Mouse (Mus musculus) T-helper 1 cell (primary cell): Measurements from ENCODE around the gene Aff4.
"Not testable (repeated sequence)": the region's sequence is repeated elsewhere in the genome, so short reads cannot be mapped to it uniquely, and the experiment has no call there.

ENCODE experiments used
- in situ Hi-C: fragments of 300-600 bp; cut with MboI, MseI; formaldehyde crosslinking; loops from one replicate; pipeline ENCODE4 v1.15.1; 2025; ENCODE audit warnings: high pct_unique_total_duplicates

Aff4 gene

DNA sequence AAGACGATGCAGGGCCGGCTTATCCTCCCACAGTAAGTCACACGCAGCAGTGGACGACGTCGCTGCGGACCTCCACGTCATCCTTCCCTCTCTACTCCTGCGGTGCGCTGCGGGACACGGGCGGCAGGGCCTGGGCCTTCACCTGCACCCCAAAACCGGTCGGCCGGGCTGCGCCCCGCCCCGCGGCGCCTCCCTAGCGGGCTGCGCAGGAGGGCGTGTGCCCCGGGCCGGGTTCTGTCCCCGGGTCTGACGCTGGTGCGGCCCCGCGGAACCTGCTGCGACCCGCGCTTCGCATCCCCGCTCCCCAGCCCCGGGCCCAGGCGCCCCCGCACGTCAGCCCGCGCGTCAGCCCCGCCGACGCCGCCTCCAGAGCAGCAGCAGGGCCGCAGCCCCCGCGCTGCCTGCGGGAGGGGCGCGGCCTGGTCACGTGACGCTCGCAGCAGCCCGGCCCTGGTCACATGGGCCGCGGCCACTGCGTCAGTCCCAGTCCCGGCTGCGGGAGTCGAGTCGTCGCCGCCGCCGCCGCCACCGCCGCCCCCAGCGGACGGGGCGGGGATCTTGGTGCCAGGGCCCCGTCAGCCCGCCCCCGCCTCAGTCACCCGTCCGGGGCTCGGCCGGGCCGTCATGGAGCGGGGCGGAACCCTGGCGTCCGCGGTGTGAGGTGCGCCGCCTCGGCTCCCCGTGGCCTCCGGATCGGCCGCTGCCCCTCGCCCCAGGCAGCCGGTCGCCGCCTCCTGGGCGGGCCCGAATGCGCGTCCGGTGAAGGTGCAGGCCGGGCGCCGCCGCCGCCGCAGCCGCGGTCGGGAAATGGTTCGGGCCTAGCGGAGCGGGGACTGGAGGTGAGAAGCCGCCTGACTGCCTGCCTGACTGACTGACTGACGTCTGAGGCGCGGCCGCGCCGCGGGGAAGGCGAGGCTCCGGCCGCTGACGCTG is at the start of gene Aff4:
Aff4 (plus strand) TSS at position 543 of the 933 bp plus-strand sequence.
- in situ Hi-C loops, result no loop called here

DNA sequence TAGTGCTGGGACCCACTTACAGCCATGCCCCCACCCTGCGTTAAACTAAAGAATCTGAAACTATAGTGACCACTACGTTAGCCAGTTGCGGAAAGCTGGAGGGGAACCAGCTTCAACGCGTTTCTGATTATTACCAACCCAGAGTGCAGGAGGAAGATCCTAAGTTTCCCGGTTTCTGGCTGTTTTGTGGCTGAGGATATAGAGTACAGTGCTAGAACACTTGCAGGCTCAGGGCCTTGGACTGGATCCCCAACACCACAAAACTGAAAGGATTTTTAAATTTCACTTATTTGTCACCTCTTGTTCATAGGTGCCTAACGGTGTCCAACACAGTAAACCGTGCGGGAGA is 49.5 kb upstream of the Aff4 start:
- in situ Hi-C loops, result no loop called here

DNA sequence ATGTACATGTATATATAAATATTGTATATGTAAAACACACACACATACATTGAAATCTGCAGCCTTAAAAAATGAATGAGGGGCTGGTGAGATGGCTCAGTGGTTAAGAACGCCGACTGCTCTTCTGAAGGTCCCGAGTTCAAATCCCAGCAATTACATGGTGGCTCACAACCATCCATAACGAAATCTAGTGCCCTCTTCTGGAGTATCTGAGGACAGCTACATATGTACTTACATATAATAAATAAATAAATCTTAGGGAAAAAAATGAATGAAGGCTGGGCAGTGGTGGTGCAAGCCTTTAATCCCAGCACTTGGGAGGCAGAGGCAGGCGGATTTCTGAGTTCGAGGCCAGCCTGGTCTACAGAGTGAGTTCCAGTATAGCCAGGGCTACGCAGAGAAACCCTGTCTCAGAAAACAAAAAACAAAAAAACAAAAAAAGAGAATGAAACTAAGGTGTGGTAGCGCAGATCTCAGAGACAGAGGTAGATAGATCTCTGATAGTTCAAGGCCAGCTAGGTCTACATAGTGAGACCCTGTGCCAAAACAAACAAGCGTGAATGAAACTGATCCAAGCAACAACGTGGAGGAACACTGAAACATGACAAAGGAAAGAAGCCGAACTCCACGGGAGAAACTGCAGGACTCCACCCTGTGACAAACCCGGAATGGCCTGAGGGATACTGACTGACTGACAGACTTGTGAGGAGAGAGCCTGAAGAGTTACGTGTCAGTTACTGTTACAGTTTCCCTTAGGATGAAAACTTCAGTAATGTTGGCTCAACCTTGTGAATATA is 46.4 kb upstream of the Aff4 start:
- in situ Hi-C loops, result no loop called here

DNA sequence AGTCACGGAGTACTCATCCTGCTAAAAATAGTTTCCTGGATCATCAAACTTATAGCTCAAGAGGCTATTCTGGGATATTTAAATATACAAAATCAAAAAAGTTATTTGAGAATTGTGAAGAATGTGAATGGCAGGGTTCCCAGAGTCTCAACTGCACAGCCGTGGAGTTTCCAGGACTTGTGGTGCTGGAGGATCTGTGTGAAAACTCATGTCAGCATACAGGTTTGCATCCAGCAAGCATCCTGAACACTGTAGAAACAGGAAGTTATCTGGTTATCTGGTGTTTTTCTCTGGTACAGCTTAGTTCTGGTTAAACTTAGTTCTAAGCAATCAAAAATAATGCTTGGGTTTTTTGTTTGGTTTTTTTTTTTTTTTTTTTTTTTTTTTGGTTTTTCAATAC is 43.7 kb upstream of the Aff4 start:
- in situ Hi-C loops, result no loop called here

DNA sequence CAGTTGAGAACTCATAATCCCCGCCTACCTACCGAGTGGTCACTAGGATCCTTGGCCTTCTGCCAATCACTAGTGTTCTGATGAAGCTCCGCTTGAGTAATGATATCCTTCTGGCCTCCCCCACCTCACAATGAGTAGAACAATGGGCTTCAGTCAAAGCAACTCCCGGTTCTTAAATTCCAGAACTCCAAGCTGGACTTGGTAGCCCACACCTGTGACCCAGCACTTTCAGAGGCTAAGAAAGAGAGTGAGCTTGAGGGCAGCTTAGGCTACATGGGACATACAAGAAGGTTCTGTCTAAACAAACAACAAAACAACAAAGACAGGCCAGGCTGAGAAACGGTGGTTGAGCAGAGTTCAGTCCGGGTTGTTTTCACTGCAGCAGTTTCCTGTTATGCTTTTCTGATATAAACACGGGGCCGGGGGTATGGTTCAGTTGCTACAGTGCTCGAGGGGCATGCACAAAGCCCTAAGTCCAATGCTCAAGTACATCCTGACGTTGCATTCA is 43.0 kb upstream of the Aff4 start:
- in situ Hi-C loops, result no loop called here

DNA sequence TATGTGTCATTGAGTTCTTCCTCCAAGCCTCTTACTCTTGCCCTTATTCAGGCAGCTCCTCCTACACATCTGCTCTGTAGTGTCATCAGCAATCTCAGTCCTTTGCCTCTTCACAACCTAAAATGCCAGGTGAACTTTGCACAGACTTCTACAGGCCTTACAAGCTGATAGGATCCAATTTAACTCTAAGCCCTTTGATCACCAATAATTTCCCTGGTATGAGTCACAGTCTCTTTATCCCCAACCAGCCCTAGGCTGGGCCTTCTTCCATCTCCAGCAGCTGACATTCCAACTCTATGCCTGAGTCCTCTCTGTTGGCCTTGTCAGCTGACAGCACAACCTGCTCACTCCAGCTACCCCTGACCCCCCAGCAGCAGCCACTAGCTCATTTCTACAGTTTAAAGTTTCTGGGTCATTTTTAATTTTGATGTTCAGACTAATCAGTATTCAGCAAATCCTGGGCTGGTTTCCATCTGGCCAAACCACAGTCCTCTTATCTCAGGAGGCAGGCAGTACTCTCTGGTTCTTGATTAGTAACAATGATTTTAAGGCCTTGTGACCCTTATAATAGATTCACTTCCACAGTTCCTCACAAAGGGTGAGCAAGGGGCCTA is 42.3 kb upstream of the Aff4 start:
- in situ Hi-C loops, result no loop called here

DNA sequence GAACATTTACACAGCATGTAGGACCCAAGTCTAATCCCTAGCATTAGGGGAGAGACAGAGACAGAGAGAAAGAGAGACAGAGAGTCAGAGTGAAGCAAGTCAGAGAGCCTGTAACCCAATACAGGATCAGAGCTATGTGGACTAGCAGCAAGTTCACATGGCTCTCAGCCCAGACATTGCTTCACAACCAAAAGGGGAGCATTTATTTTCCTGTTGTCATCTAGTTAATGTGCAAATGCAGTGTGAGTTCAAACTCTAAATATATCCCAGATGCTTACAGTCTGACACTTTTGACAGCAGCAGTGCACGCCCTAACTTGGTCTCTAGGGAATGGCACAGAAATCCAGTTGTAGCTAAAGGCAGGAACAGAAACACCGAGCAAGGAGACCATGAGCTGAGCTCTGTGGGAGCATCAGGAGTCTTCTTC is 41.7 kb upstream of the Aff4 start:
- in situ Hi-C loops, result no loop called here

DNA sequence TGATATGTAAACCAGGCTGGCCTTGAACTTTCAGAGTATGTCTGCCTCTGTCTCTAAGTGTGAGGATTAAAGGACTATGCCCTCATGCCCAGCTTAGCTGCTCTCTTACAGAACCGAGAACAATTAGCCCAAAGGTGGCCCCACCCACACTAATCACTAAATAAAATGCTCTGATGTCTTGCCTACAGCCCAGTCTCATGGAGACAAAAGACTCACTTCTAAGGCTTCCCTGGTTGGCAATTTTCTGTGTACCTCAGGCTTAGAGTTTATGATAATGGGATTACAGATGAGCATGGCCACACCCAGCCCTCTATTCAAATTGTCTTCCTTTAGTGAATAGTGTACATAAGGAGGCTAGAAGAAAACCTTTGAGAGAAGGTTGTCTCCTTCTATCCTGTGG is 39.2 kb upstream of the Aff4 start:
- in situ Hi-C loops, result no loop called here

DNA sequence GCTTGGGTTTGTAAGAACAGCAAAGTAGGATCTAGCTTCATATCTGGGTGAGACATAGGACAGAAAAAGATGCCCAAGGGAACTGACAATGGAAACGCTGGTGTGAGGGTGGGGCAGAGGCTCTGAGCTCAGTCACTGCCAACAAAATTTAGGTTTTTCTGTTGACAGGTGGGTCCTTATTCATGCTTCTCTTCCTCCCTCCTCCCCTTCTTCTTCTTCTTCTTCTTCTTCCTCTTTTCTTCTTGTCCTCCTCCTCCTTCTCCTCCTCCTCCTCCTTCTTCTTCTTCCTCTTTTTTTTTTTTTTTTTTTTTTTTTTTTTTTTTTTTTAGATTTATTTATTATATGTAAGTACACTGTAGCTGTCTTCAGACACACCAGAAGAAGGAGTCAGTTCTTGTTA is 37.8 kb upstream of the Aff4 start:
- in situ Hi-C loops, result not testable (repeated sequence)

DNA sequence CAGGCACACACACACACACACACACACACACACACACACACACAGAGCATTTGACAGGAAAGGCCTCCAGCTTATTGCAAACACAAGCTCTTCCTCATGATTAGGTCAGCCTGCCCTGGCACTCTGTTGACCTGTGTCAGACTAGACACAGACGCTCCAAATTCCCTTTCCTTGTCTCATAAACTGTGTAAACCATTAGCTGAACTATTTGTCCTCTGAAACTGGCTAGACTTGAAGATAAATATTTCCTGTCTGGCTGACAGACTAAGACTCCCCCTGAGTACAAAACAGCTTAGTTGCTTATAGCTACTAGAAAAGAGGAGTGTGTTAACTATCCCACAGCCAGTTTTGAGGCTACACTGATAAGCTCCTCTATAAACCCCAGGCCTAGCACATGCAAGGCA is 35.9 kb upstream of the Aff4 start:
- in situ Hi-C loops, result no loop called here

DNA sequence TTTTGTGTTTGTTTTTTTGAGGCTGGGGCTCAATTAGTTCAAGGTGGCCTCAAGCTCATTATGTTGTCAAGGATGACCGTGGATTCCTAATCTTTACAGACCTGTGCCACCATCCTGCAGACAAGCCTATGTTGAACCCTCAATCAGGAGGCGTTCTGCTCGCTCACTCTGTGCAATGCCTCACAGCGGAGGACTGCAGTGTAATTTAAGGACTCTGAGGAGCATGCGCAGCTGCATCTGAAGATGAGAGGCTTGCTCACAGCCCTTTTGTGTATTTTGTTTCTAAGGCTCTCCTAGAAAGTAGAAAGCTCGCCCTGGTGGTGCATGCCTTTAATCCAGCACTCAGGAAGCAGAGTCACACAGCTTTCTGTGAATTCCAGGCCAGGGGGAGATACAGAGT is 33.6 kb upstream of the Aff4 start:
- in situ Hi-C loops, result no loop called here

DNA sequence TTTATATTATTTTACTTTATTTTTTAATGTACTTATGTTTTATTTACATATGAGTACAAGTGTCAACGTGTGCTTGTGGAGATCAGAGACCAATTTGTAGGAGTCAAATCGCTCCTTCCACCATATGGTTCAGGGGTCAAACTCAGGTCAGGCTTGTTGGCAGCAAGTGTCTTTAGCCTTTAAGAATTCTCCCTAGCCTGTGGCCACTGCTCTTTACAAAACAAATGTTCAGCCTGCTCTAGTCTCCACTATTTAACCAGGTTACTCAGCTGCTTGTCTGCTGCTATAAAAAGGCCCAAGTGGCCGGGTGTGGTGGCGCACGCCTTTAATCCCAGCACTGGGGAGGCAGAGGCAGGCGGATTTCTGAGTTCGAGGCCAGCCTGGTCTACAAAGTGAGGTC is 32.6 kb upstream of the Aff4 start:
- in situ Hi-C loops, result no loop called here

DNA sequence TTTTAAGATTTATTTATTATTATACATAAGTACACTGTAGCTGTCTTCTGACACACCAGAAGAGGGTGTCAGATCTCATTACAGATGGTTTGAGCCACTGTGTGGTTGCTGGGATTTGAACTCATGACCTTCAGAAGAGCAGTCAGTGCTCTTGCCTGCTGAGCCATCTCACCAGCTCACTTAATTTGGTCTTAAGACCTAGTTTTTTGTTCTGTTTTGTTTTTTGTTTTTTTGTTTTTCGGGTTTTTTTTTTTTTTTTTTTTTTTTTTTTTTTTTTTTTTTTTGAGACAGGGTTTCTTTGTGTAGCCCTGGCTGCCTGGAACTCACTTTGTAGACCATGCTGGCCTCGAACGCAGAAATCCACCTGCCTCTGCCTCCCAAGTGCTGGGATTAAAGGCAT is 32.1 kb upstream of the Aff4 start:
- in situ Hi-C loops, result not testable (repeated sequence)

DNA sequence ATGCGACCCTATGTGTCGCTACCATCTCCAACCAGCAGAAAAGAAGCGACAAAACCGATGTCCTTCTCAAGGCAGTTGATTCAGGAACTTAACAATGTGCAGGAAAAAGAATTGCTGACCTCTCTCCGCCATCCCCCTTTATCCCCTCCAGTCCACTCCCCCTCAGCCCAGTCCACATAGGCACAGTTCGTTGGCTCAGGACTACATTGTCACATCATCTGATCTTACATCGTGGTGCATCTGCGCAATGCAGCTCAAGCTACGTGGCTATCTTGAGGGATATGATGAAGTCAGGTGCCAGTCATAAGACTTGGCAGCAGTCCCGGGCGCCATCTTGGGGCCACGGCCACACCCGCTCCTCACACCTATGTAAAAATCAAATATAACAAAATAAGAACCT is 30.8 kb upstream of the Aff4 start:
- in situ Hi-C loops, result not testable (repeated sequence)

DNA sequence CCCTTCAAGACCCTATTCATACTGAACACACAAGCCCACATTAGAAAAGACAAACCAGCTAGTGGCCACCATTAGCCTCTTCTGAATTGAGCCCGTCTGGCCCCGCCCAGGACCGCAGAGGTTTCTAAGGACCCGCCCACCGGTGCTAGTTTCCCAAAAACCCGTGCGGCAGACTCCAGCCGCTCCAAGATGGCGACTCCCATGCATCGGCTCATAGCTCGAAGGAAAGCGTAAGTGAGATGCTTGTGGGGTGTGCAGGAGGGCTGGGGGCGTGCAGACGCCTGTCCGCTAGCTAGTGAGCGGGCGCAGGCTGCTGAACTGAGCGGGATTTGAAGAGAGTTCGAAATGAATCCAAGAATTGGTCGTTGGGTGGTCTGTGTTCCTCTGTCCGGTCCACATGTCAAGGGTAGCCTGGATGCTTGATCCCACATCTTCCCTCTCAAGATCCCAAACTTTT is 26.1 kb upstream of the Aff4 start, which contains the start of gene Zcchc10:
Zcchc10 (plus strand) TSS at position 168 of the 457 bp plus-strand sequence.
- in situ Hi-C loops, result no loop called here

DNA sequence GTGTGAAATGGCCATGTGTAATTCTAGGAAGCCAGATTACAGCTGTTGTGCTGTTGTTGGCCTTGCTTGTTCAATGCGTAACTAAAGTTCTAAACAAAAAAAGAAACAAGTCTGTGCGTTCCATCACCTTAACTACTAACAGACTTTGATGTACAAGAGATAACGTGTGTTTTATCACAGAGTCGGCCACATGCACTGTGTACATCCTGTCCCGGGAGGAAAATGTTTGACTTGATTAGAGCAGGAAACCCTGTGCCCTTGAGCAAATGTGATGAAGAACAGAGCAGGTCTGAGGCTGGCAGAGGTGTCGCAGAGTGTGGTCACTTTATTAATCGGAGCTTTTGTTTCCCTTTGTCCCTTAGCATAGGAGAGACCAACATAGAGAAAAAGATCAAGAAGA is 20.3 kb upstream of the Aff4 start:
- in situ Hi-C loops, result no loop called here

DNA sequence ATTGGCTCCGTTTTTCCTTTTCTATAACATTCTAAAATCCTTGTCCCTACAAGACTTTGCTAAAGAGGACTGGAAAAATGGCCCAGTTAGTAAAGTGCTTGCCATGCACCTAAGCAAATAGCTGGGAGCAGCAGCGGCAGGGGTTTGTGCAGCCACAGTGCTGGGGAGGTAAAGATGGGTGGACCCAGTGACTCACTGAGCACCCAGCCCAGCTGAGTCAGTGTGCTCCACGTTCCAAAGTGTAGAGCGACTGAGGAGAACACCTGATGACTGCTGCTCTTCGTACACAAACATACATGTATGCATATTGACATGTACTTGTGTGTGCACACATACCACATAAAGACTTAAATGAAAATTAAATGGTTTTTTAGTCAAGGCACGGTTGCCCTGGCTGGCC is 19.5 kb upstream of the Aff4 start:
- in situ Hi-C loops, result no loop called here

DNA sequence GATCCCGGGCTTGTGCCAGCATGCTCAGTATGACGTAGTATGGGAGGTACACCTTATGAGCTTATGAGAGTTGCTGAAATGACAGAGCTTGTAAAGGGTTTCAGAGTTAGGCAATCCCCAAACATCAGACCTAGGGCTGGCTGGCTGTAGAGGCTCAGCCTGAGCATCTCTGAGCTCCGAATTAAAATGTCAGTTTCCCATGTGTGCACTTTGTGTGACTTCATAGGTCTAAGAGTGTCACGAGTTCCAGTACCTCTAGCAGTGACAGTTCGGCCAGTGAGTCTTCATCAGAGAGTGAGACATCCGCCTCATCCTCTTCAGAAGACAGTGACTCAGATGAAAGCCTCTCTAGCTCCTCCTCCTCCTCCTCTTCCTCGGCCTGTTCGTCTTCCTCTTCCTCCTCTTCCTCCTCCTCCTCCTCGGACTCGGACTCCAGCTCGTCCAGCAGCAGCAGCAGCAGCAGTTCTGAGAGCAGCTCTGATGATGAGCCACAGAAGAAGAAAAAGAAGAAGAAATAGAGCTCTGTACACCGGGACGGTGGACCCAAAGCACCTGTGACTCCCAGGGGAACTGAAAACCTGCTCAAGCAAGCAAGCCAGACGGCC is 18.5 kb upstream of the Aff4 start:
- in situ Hi-C loops, result no loop called here

DNA sequence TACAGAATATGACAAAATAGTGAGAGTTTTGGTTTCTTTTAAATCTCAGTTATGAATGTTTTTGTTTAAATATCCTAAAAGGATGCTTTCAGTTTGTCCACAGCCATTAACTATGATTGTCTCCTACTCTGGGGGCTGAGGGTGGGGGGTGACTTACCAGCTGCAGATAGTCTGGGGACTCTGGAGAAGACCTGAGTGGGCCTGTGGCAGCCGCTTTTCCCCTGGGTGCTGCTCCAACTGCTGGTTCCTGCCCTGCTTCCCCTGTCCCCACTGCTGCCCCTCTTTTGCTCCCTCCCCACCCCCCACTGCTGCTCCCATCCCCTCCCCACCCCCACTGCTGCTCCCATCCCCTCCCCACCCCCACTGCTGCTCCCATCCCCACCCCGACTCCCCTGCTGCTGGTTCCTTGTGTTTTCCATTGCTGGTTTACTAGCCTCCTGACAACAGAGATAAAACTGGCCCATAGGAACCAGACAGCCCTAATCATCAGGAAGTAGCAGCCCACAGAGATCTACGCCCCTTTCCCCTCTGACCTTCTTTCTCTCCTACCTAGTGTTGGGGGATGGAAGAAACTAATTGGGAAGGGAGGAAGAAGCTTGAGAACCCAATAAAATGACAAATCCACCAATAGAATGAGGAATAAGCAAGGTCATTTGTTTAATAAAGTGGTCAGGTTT is 15.0 kb upstream of the Aff4 start:
- in situ Hi-C loops, result no loop called here

DNA sequence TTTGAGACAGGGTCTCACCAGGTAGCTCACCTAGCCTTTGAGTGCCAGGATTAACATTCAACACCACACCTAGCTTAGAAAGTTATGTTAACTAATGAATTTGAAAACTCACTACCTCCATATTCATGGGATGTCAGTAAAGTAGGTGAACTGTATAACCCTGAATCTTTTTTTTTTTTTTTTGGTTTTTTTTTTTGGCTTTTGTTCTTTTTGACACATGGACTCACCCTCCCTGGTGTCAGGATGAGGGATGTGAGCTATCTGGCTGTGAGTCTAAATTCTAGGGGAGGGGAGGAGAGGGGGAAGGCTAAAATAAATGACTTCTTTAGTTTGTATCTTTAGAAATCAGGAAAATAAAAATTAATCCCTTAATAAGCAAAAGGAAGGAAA is 14.5 kb upstream of the Aff4 start:
- in situ Hi-C loops, result no loop called here

DNA sequence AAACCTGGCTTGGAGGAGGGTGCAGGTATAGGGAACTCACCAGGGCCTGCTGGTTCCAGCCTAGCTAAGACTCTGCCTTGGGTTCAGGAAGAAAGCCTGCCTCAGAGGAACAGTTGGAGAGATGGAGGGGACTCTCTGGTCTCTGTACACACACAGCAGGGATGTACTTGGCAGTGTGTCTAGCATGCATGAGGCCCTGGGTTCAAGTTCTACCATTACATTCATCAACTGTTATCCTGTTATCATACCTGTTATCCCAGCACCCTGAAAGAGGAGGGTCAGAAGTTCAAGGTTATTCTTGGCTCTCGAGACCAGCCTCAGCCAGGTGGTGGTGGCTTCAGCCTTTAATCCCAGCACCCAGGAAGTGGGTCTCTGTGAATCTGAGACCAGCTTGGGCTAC is 13.7 kb upstream of the Aff4 start:
- in situ Hi-C loops, result no loop called here
